Mouse (Mus musculus) CD8-positive naive resting alpha-beta T cell, adult 2 months (primary cell): ENCODE results near the gene Slc25a14.

Experiments
- DNase-seq, 2 experiments: peaks; one replicate each; pipeline ENCODE4 v3.0.0; 2022; ENCODE audit warnings: low read depth in 2 of 2, low spot score in 2 of 2

Slc25a14 gene

DNA sequence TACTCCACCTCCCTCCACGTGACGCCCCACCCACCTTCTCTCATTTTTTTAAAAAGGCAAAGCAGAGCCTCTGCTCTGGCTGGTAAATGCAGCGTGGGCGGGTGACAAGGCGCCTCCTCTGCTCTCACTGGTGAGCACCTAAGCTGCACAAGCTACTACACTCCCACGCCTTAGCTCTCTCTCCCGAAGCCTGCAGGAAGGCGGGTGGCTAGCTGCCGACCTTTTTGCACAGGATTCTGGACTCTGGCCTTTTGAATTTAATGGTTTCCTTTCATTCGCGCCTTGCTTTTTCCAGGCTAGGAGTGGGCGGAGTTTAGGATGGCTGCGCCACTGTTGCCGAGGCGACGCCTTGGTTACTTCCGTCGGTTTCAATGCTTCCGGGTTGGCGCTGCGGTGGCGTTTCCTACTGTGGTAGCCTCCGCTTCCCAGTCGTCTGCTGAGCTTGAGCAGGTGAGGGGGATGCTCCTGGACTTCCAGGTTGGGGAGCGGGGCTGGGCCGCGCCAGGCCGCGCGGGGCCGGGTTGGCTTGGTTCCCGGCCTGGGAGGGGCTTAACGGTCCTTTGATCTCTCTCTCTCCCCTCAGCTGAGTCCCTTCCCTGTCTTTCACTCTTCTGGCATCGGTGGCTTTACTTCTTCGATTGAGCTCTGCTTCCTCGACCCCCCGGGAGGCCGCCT is at the start of gene Slc25a14:
Slc25a14 (plus strand) TSS at position 35 of the 675 bp plus-strand sequence.
- peak; percentile 55 to 75 for DNase-seq

DNA sequence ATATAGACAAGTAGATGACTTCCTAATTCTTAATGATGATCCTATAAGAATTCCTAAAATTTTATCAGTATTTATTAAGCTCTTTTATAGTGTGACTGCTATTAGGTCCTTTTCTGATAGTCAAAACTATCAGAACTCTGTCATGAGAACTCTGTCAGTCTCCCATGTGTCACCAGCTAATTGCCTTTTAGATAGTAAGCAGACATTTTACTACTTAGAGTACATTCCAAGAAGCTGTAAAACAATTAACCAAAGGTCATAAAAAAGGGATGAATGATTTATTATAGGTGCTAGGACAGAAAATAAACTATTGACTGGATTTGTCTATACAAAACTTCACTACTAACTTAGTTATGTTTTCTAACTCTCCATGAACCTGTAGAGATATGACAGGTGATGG is 39.9 kb upstream of the Slc25a14 start:
- no peak for DNase-seq

DNA sequence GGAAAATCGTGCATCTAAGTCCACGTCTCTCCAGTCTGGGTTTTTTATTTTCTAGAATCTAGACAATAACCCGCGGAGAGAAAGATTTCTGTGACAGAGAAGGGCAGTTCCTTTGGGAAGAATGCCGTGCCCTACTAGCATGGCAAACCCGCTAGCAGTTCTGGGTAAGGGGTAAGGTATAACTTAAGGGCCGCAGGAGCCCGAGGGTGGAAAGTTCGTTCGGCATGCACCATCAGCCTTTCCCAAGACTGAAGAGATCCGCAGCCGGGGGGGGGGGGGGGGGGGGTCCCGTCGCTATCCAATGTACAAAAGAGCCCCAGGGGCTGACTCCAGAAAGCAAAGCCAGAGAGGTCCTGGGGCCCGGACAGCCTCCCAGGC is 29.5 kb upstream of the Slc25a14 start:
- no peak for DNase-seq

DNA sequence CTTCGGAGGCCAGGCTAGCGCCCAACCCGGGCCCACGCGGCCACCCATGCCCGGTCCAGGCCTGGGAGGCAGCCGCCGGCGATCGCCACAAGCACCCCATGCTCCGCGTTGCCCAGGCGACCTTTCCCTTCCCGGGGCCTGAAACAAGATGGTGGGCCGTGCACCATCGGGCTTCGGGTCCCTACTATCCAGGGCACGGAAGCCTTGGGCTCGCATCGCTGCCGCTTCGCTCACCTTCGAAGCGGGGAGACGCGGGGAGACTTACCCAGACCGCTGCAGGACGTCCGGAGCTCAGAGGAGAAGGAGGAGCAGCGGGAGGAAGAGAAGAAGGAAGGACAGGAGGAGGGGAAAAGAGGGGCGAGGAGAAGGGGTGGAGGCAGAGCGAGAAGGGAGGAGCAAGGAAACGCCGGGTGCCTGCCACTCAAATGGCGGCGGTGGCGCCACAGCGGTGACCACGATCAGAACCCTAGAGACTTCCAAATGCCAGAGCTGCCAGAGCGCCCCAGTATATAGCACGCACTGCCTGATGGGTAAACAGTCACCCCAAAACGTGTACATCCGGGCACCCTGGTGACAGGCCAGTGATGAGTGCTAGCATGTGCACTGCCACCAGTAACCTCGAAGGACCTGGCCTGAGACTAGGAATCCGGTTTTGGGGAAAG is 29.0 kb upstream of the Slc25a14 start, which contains the start of gene Zfp280c:
Zfp280c (minus strand) TSS at position 406 of the 662 bp plus-strand sequence.
- peak; percentile 63 to 70 for DNase-seq

DNA sequence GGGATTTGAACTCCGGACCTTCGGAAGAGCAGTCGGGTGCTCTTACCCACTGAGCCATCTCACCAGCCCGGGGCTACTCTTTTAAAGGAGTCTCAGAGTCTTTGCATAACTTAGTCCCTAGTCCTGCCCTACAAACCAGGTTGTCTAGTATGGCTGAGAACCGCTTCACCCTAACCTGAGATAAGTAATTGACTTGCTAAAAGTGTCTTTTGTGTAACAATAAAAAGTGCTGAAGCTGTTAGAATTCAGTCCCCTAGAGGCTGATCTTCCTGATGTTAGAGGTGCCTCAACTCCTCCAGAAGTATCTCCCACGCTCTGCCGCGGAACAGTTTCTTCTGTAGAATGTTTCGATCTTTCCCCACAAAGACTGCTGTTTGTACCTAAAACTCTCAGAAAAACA is 27.2 kb upstream of the Slc25a14 start:
- DNase-seq, result no peak

DNA sequence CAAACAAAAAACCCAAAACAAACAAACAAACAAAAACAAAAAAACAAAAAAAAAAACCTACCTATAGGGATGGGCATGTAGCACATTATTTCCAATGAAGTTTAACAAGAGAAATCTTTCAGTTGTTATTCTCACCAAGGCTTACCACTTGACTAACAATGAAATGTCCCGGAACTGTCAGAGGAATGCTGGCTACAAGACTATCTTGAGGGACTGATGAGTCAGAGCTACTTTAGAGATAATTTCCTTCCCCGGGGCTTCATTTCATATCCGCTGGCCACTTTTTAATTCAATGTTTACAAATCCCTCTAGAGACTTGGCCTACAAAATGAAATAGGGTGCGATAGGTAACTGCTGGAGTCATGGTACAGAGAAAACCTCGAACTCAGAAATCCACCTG is 26.3 kb upstream of the Slc25a14 start:
- no peak for DNase-seq

DNA sequence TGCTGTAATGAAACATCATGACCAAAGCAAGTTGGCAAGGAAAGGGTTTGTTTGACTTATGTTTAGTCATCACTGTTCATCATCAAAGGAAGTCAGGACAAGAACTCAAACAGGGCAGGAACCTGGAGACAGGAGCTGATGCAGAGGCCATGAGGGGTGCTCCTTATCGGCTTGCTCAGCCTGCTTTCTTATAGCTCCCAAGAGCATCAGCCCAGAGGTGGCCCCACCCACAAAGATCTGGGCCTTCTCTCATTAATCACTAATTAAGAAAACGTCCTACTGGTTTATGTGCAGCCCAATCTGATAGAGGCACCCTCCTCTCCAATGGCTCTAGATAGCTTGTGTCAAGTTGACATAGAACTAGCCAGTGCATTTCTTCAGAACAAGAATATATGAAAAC is 18.3 kb upstream of the Slc25a14 start:
- no peak for DNase-seq

DNA sequence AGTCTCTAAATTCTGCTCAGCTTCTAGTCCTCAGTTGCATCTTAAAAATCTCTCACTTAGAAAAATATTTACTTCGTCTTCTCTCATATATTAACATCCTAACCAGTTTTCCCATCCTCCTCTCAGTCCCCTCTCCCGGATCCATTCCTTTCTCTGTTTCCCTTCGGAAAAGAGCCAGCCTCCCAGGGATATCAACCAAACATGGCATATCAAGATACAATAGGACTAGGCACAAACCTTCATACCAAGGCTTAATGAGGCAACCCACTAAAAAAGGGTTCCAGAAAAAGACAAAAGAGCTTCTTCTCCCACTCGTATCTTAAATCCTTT is 199 bp upstream of the Slc25a14 start:
- no peak for DNase-seq

DNA sequence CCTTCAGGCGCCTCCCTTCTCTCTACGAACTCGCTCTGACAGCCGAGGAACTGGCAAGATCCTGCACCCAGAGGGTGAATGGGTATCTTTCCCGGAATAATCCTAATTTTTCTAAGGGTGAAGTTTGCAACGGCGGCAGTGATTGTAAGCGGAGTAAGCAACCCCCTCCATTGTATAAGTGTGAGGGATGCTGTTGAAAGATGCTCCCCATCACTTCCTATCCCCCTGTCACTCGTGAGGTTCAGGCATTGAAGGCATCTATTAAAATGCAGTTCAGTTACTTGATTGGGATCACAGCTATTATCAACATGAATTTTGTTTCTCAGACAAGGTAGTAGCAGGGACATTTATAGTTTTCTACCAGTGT is 824 bp downstream of the Slc25a14 start:
- DNase-seq, result no peak

DNA sequence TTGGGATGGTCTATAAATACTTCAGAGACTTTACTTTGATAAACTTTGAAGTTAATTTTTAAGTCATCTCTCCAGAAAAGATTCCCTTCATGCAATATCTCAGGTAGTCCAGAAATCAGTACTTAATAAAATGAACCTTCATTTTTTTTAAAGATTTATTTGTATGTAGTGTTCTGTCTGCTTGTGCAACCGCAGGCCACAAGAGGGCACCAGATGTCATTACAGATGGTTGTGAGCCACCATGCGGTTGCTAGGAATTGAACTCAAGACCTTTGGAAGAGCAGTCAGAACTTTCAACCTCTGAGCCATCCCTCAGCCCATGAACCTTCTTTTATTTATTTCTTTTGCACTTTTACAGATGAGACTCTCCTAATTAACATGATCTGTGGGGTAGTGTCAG is 13.8 kb downstream of the Slc25a14 start:
- peak in 1 of 2 experiments; percentile 0 for DNase-seq

DNA sequence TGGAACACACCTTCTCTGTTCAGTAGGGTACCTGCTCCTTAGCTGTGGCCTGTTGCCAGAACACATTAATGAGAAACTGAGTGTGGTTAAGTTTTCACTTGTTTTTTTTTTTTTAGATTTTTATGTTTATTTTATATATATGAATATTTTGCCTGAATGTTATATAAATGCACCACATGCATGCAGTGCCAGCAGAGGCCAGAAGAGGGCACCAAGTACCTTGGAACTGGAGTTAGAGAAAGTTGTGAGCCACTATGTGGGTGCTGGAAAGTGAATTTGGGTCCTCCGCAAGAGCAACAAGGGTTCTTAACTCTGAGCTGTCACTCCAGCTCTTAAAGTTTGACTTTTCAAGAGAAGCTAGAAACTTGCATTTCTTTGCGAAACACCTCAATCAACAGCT is 20.9 kb downstream of the Slc25a14 start:
- DNase-seq, result peak; percentile 1 to 39

DNA sequence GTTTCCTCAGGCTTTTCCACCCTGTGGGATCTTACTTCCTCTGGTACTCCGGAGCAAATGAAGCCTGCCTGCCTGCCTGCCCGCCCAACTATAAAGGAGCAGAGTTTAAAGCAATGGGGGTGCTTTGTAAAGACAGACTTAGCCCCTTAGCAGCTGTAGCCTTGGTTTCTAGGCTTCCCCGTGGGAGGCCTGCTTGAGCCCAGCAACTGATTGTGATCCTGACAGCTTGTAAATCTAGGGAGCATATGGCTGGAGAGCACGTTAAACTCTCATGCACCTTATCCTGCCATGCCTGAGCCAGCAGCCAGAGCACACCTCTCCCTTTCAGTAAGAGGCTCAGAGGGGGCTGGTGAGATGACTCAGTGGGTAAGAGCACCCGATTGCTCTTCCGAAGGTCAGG is 43.6 kb downstream of the Slc25a14 start:
- DNase-seq, result no peak

DNA sequence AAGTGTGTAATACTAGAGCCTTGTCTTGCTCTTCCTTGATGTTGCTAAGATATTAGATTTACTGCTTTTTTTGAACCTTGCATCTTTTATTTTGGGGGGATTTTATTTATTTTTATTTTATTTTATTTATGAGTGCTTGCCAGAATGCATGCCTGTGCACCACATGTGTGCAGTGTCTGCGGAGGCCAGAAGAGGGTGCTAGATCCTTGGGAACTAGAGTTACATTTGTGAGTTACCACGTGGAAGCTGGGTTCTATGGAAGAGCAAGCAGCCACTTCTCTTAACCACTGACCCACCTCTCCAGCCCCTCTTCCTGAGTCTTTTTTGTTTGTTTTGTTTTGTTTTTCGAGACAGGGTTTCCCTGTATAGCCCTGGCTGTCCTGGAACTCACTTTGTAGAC is 46.4 kb downstream of the Slc25a14 start:
- DNase-seq, result no peak

DNA sequence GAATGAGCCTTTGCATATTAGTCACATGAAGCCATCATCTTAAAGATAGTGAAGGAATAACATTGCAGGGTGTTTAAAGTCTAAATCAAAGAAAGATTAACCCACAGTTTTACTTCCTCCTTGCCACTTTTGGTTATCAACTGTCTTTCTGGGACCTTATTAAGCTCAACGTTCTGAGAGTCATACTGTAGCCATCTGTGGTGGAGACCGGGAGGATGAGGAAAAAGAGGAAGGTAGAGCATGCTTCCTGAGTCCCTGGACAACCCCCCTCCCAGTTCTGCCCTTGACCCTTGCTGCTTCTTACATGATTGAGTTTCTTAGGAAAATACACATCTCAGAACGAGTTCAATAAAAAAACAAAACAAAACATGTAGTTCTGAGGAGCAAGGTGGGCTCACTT is 48.5 kb downstream of the Slc25a14 start:
- no peak for DNase-seq

DNA sequence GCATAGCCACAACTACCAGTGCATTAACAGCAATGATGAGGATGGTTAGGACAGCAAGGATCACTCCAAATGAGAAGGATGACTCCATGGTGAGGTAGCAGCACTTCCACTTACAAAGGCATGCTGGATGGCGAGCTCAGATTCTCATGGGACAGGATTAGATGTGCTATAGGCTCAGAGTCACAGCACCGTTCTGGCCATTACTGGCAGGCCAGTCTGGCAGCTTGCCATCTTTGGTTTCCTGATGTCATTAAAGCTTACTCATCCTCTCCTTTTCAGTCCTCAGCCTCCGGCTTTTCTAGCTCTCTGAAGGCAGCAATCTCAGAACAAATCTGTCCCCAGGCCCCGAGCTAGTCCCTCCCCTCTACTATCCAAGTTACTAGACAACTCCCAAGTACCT is 51.0 kb downstream of the Slc25a14 start, which contains the start of gene Gpr119:
Gpr119 (minus strand) TSS at position 308 of the 400 bp plus-strand sequence.
- DNase-seq, result no peak

DNA sequence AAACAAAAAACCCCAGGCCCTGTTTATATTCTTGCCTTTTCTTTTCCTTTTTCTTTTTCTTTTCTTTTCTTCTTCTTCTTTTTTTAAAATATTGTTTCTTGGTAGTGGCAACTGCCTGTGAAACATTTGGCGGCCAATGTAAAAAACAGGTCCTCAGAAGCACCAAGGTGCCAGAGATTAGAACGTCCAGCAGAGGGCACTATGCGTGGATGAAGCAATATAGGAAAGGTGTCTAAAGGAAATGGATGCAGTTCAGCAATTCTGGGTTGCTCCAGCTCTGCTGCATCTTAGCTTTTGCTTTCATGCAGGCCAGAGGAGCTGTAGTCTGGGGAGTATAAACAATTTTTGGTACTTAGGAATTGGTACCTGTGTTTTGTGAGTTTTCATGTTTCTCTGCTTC is 60.2 kb downstream of the Slc25a14 start:
- DNase-seq, result peak; percentile 25 to 61

DNA sequence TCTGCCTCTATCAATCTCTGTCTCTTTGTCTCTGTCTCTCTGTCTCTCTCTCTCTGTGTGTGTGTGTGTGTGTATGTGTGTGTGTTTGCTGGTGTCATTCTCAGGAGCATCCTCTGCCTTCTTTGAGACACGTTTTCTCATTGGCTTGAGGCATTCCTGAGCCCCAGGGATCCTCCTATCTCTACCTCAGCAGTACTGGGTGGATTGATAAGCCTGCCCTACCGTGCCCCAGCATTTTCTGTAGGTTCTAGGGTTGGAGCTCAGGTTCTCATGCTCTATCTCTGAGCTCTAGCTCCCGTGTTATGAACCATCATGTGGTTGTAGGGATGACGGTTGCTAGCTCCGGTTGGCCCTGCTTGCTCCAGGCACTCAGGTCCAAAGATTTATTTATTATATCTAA is 60.6 kb downstream of the Slc25a14 start:
- no peak for DNase-seq

DNA sequence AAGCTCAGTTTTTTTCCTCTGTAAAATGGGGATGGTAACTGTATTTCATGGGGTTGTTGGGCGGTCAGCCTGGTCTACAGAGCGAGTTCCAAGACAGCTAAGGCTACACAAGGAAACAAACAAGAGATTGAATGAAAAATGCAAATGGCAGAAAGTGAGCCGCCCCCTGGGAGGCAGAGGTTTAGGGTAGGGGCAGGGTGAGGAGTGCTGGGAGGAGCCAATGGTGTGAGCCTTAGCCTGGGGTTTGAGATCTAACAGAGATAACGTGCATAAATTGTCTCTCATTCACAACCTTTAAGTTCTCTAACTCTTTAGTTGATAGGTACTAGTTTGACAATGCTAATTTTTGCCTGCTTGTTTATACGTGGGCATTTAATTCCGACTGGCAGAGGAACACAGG is 71.2 kb downstream of the Slc25a14 start:
- no peak for DNase-seq

DNA sequence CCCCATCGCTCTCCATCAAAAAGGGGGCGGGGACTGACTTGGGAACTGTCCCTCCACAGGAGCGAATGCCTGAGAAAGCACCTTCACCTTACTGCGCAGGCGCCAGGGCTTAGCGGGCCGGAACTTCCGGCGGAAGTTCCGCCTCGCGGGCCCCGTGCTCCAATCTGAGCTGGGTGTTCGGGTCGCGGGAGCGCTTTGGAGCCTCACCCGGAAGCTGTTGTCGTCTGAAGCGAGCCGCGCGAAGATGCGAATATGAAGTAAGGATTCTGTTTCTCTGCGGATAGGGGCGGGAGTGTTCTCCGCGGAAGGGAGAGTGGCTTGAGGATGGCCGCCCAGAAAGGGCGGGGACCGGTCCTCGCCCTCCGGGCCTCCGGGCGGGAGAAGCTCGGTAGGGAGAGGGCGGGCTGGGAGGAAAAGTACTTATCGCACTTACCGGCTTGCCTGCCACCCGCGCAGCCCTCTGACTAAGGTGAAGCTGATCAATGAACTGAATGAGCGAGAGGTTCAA is 71.7 kb downstream of the Slc25a14 start, which contains the start of gene Rbmx2:
Rbmx2 (plus strand) TSS at position 141 of the 508 bp plus-strand sequence.
- peak; percentile 80 to 82 for DNase-seq

DNA sequence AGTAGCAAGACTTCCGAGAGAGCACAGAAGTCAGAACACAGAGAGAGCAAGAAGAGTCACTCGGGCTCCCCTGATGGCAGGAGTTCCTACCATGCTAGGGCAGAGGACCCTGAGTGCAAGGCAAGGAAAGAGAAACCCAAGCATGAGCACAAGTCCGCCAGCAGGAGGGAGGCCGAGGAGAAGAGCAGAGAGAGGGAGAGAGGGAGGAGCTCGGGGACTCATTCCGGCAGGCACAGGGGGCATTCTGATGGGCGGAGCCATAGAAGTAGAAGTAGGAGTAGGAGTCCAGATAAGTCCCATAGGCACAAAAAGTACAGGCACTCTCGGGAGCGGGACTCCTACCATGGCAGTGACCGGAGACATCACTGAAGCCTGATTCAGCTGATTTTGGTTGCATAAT is 86.5 kb downstream of the Slc25a14 start:
- no peak for DNase-seq
